Mouse (Mus musculus): ENCODE data around the gene Sfta2.

Gene Sfta2

DNA sequence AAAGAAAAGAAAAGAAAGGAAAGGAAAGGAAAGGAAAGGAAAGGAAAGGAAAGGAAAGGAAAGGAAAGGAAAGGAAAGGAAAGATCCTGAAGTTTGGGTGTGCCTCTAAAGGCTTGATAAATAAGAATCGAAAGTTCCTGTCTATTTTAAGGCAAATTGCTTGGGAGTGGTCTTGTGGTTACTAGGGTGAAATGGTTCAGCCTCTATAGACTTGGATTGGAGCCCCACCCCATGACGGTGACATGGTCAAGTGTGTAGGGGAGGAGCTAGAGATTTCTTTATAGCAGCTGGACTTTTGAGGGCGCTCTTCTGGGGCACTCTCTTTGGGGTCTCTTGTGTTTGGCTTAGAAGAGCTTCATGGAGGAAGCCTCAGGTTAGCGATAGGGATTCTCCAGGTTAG is 7.6 kb upstream of the Sfta2 start:
- DNase-seq (ENCODE audit: low spot score) = no peak

DNA sequence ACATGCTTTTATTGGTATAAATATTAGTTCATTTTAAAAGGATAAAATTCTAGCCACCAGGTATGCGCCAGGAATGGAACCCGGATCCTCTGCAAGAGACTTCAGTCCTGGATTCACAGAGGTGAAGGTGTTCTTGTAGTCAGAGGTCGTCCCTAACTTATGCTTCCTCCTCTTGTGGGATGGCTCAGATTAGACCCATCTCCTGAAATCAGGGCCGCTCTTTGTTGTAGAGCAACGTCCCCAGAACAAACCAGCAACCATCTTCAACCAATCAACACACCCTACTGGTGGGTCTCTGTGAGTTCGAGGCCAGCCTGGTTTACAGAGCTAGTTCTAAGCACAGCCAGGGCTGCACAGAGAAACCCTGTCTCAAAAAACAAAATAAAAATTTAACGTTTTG is 6.9 kb upstream of the Sfta2 start:
- no peak for DNase-seq (ENCODE audit: low spot score)

DNA sequence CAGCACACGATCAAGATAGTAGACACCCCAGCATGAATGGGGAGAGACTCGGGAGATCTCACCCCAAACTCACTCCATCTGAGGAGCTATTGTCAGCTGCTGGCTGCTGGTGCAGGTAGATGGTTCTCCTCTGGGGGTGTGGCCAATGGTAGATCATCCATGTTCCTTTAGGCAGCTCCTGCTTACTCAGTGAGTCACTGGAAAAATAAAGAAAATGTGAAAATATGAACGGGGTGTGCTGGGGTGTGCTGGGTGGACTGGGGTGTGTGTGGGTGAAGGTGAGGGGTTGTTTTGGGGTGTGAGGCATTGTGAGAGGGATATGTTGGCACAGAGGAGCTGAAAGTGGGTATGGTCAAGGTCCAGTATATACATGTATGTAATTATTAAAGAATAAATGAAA is 4.0 kb upstream of the Sfta2 start:
- DNase-seq (ENCODE audit: low spot score) = no peak

DNA sequence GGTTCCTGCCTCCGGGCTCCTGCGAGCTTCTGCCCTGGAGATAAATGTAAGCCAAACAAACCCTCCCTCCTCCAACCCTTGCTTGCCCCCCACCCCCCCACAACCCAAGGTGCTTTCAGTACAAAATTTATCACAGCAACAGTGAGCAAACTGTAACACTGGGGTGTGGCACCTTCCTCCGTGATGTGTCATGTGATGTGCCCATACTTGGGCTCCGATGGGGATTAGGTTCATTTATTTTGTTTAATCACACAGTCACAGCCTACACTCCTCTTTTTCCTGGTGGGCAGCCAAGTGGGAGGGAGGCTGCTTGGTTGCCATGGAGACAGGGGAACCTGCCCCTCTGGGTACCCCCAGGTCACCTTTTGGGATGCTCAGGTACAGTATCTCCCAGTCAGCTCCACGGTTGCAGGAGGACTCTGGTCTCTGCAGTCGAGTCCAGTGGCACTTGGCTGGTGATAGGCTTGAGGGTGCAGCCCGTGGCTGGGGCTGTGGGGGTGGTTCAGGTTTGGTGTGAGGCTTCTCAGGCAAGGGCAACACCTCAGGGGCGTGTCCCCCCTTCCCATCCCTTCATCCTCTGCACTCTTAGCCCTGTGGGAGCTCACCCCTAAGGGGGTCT is 496 bp downstream of the Sfta2 start:
- DNase-seq (ENCODE audit: low spot score) = no peak

DNA sequence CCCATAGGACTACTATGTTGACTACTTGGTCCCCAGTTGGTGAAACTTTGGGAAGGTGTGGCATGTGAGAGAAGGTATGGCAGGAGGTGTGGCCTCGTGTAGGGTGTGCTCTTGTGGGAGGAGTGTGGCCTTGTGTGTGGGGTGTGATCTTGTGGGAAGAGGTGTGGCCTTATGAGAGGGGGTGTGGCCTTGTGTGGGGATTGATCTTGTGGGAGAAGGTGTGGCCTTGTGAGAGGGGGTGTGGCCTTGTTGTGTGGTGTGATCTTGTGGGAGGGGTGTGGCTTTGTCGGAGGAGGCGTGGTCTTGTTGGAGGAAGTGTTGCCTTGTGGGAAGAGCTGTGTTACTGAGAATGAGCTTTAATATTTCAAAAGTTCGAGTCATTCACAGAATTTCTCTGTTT is 15.8 kb downstream of the Sfta2 start:
- DNase-seq (ENCODE audit: low spot score) = no peak

DNA sequence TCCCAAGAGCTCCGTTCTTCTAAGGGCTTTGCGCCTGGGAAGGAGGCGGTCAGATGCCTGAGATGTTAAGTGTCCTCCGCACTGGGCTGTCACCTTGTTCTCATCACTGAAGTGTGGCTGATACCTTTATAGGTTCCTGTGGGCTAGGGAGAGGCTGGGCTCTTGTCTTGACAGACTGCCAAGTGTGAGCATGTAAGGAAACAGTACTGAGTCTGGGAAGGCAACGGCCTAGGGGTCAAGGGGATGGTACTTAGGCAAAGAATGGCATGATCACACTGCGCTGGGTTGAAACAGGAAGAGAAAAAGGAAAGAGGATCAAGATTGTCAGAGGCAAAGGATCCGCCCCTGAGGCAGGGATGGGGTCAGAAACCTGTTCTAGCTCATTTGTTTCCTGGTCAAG is 25.2 kb downstream of the Sfta2 start, which contains the start of gene Gm9573:
Gene Gm9573, minus strand, starts transcription at position 101 of the 400 bp plus-strand sequence.
- no peak for DNase-seq (ENCODE audit: low spot score)

DNA sequence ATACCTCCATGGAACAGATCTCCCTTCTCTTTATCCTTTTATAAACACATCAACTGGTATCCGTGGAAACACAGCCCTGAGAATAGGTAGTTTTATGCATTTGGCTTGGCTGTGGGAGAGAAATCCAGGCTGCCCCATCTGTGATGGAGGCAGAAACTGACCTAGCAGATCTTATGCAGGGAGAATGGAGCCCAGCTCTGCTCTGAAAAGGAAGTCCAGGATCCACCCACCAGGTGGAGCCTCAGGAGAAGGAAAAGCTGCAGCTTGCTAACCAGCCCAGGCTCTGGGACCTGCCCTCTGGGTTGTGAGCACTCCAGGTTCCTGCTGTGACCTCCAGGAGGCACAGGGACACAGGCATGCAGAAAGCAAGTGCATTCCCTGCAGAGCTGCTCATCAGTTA is 32.6 kb downstream of the Sfta2 start:
- DNase-seq (ENCODE audit: low spot score) = no peak

DNA sequence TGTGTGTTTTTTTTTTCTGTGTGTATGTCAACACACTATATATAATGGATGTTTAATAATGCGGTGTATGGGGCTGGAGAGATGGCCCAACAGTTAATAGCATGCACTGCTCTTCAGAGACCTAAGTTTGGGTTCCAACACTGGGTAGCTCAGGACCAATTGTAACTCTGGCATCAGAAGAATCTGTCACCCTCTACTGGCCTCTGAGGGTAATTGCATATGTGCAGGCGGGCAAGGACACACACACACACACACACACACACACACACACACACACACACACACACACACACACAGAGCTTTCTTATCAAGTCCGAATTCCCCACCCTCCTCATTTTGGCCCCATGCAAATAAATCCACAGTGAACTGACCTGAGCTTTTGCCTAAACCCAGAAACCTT is 33.9 kb downstream of the Sfta2 start:
- no peak for DNase-seq (ENCODE audit: low spot score)

DNA sequence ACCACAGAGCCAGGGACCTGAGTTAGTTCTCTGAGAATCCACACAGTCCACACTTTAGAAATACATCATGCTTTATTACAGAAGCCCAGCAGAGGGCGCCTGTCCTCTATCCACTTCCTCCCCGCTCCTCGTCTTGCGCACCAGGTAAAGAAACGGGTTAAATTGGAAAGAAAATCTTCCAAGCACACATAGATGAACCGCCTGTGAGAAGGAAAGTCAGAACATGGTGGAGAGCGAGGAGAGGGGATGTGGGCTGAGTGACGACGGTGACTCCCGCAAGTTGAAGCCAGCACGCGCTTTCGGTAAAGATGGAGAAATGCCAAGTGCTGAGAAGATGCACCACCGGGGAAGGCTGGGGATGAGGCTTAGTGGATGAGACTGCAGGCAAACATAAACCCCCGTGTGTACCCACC is 34.4 kb downstream of the Sfta2 start:
- DNase-seq (ENCODE audit: low spot score) = peak; percentile 56

DNA sequence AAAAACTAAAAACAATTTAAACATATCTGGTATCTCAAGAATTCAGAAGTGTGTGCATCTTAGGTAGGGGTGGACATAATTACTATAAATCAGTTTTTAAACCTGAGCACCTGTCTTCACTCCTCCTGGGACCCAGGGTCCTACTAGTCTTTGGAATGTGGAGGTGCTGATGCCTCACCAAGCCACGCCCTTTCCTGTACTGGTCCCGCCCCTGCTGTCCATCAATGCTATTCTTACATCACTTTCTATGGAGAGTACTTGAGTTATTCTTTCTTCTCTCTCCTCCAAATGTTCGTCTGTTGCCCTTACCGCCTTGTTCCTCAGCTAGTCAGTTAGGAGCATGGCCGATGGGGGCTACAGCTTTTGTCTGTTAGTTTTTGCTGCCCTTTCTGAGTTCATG is 35.0 kb downstream of the Sfta2 start:
- DNase-seq (ENCODE audit: low spot score) = no peak

DNA sequence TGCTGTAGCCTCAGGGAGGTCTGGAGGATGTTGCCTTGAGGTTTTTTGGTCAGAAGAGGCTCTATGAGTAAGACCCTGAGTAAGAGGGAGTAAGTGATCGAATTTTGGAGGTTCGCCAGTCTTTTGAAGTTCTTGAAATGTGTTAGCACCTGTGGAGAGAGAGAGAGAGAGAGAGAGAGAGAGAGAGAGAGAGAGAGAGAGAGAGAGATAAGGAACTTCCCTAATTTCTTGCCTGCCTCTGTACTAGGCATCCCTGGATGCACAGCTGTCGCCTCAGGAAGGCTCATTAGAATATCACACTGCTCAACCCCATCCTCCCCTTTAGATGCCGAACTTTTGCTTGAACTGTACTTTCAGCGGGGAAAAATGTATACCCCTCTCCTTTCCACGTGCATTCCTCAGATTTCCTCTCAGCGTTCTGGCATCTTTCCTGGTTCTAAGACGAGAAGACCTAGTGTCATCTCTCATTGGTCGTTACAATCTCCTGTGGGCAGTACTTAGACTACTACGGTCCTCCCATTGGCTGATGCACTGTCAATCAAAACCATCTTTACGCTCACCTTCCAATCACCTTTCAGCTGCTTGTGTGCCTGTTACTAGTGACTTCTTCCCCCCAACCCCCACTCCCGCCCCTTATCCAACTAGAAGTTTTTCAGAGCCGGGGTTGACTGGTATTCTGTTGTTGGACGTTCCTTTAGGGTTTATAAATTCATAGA is 37.3 kb downstream of the Sfta2 start:
- peak; percentile 18 for DNase-seq (ENCODE audit: low spot score)

DNA sequence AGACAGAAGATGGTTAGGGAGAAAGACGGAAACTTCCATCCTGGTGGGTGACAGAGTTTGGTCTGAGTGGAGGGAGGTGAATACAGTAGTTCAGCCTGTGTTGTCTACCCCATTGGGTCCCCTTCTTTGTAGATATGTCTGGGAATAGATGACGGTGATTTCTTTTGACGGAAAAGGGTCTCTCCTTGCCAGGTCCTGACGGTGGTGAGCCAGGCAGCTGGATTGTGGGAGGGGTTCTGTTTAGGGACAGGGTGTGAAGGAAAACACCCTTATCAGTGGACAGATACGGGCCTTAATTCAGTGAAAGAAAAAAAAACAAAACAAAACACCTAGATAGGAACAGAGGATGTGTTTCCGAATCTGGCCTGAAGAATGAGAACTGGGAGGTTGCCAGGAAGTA is 38.0 kb downstream of the Sfta2 start:
- no peak for DNase-seq (ENCODE audit: low spot score)

DNA sequence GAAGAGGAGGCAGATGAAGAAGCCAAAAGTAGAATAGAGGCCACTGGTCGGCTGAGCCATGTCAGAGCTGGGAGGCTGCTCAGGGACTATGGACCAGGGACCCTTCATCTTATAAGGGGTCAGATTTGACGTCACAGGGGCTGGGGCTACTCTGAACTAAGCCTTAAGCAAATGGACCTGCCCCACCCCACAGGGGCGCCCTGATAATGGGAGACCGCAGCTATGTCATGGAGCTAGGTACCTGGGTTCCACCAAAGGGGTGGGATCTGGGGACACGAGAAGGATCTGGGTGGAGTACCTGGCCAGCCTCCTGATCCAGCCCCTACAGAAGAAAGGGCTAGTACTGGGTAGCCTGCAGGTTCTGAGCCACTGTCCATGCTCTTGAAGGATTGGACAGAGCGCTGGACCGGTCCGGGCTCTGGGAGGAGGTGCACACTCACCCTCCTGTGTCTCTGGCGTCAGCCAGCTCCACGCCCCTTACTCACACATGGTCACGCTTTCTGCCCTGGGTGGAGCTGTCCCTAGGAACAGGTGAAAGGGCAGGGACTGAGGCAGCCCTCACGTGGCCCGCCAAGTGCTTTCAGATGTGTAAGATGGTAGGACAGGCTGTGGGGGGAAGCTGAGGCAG is 42.4 kb downstream of the Sfta2 start, which contains the start of gene Mucl3:
Gene Mucl3, minus strand, starts transcription at position 87 of the 628 bp plus-strand sequence.
- no peak for DNase-seq (ENCODE audit: low spot score)

DNA sequence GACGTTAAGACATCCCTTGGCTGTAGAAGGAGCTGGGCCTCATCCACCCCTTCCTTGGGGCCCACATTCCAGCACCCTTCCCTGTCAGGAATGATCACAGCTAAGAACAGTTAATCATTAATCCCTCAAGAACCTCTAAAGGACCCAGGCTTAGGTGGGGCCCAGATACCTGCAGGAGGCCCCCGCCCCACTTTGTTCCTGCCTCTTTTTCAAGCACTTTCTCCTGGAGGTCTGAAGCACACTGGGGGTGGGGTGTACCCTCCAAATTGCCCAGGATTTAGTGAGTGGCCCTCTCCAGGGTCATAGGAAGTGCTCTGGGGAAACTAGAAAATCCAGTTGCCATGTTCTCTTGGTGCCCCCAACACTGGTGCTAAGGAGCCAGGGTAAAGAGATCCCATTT is 48.1 kb downstream of the Sfta2 start:
- DNase-seq (ENCODE audit: low spot score) = no peak

DNA sequence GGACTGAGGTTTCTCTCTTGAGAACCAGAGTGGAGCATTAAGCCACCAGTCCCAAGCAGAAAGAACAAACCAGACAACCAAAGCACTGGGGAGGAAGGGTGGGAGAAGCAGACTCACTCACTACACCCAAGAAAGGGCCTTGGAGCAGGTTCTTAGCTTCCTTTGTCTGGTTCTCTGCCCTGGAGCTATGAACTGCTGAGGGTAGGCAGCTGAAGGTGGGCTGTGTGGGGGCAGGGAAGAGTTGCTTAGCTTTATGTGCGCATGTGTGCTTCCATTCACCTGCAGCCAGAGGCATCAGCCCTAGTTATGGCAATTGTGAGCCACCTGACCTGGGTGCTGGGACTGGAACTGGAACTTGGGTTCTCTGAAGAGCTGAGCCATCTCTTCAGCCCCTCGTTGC is 51.7 kb downstream of the Sfta2 start:
- no peak for DNase-seq (ENCODE audit: low spot score)

DNA sequence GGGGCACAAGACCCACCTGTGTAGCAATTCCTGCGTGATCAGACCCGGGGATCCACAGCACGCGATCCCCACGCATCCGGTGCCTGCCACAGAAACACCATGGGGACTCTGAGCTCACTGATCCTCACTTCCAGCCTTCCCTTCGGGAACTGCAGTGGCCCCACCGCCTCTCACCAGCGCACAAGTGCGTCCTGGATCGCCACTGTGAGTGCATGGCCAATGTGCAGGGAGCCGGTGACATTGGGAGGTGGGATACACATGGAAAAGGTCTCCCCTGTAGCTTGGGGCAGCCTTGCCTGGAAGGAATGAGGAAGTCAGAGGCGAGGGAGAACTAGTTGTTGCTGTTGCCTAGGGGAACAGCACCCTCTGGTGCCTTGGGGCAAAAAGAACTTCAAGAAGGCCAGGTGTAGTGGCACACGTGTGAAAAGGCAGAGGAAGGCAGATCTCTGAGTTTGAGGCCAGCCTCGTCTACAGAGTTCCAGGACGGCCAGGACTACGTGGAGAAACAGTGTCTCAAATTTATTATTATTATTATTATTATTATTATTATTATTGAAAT is 64.7 kb downstream of the Sfta2 start:
- no peak for DNase-seq (ENCODE audit: low spot score)

DNA sequence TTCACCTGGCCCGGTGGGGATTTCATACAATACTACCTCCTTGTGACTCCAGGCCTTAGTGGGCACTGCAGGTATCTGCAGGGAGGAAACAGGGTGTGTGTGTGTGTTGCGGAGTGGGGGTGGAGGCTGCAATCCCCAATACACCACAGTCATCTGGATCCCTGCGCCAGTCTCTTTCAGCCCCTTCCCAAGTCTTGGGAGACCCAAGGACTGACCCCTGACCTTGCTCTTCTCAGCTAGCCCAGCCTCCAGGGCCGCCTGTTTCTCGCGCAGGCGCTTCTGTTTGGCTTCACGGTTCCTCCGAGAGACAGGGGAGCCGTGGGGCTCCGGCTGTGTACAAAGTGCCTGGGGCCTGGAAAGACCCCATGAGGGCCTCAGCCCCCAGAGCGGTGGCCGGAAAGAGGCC is 65.5 kb downstream of the Sfta2 start:
- DNase-seq (ENCODE audit: low spot score) = no peak

DNA sequence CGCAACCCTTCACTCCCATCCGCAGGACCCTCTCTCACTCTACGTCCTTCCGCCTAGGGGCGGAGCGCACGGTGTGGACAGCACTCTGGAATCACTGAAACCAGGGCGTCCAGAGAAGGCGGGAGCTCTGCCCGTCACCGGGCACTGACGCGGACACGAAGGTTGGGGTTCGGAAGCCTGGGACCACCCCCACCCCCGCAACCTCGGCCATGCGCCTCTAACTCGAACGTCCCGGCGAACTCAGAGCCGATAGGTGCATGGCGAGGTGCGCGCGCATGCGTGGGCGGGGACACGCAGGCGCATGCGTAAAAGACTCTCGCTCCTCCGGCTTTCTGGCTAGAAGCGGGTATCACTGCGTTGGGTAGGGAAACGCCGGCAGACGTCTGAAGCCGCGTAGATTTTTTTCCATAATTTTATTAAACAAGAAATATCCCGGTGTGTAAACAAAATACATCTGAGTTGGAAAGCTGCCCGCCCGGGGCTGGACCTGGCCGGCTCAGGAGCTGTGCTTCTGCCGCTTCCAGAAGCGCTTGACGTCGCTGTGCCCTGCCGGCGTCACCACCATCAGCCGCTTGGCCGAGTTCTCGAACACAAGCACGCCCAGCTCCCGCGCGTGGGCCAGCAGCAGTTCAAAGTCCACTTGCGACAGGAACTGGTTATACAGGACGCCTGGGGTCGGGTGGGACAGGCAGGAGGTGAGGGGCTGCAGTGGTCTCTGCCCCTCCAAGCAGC is 66.2 kb downstream of the Sfta2 start, which contains the start of gene Vars2:
Gene Vars2, minus strand, starts transcription at position 259 of the 732 bp plus-strand sequence.
- DNase-seq (ENCODE audit: low spot score) = peak; percentile 94

DNA sequence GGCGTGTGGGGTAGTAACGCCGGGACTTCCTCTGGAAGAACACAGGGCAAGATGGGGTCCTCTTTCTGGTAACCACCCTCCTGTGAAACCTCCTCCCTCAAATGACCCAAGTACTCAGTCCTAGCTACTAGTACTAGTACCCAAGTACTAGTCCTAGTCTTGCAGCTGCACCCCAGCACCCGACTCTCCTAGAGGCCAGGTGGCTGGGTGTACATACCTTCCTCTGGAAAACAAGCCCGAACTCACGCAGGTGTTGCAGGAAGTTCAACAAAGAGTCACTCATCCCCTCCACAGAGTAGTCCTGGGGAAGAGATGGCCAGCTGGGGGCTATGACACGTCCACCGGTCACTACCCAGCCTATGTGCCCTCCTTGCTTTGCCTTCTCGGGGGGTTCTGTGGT is 68.4 kb downstream of the Sfta2 start:
- DNase-seq (ENCODE audit: low spot score) = no peak

DNA sequence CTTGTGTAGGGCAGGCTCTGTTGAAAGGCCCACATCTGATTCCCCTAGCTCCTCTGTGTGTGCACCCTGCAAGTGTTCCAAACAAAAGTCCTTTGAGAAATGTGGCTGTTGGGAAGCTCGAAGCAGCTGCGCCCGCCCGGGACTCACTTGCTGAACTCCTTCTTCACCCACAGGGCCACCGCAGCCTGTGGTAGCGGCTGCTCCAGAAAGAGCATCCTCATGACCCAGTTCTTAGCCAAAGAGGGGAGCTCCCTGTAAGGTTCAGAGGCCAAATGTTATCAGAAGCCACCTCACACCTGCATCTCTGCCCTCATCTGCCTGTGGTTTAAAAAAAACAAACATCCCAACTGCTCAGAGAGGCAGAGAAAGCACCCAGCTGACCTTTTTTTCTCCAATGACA is 70.5 kb downstream of the Sfta2 start:
- DNase-seq (ENCODE audit: low spot score) = no peak

DNA sequence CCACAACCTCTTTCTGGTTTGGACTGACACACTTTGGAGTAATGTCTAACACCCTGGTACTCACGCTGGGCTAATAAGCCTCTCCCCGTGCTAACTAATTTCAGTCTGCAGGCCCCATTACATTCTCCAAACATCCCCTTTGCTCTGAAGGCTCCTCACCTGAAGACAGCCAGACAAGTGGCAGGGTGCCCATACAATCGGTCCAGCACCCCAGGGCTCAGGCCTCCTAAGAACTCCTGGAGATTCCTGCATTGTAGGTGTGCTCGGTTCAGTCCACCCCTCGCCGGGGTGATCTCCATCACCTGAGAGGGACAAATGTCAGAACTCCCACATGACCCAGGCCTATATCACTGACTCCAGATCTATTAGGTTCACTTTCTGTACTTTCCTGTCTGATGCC is 71.2 kb downstream of the Sfta2 start:
- DNase-seq (ENCODE audit: low spot score) = no peak

DNA sequence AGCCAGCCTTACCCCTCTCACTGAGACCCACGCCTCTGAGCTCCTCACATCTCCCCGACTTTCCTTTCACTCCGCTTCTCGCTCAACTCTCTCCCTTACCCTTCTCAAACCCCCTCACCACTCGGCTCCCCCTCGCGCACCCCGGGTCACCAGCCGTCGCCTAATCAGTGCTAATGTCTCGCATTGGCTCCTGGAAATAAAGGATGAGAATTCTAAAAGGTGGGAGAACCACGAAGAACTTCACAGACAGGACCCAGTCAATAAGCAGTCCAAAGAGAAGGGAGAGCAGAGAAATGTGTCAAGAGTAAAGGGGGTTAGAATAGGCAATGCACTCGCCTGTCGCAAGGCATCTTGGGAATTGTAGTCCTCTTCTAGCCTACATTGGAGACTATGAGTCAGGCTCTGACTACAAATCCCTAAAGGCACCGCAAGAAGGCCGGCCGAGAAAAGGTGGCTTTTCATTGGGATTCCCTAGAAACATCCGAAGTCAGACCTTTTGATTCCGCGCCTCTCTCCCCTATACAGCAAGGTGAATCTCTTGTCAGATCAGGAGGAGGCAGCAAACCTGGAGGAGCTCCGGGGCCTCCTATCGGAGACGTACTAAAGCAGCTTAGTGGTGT is 72.2 kb downstream of the Sfta2 start, which contains the start of gene Gtf2h4:
Gene Gtf2h4, minus strand, starts transcription at position 324 of the 620 bp plus-strand sequence.
- DNase-seq (ENCODE audit: low spot score) = peak; percentile 92
